Comparison of ENCODE assay signal across 11 mouse cellular contexts in the genomic region with DNA sequence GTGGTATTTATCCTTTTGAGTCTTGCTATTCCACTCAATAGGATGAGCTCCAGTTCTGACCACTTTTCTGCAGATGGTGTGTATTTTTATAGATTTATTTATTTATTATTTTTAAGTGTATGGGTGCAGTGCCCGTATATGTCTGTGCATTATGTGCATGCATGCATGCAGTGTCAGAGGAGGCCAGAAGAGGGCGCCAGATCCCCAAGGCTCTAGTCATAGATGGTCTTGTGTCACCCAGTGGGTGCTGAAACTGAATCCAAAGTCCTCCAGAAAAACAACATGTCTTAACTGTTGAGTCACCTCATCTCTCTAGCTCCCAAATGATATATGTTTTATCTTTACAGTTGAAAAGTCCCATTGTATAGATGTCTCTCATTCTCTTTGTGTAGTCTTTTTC.
DNase-seq lines count a peak whose midpoint lies in the region; ATAC-seq and TF ChIP-seq lines count a peak whose summit lies in the region.
"Had no signal": no experiment of that assay in that cellular context is flagged by ENCODE, and none has a peak within 500 bp of the region (broad histone marks: within the 10 kb centered on the region; RNA-seq: fewer than 3 reads in every experiment).

No protein-coding gene starts in this region.

- H3K4me1 ChIP-seq in kidney, adult 2 months (ENCODE audit: control insufficient read depth, insufficient read depth, low read length), result no peaks in the 10 kb centered on the region

- CTCF ChIA-PET in Patski (lab: Charles Lee), result no interaction called here

- no peaks in the 10 kb centered on the region for H3K36me3 ChIP-seq in kidney, adult 2 months (ENCODE audit: control insufficient read depth, insufficient read depth, low read length)
- H3K36me3 ChIP-seq: forebrain, embryonic 10.5 days; limb, embryonic 15.5 days had no signal

- DNase-seq in kidney, adult 2 months, result peak; percentile 13
- DNase-seq in kidney, adult 11 months, result no peak
- DNase-seq in right cerebral cortex, postnatal 14 days, result peak; percentile 12
- DNase-seq in right cerebral cortex, postnatal 36 days (ENCODE audit: low spot score in 2 of 2), result no peak
- no peak for DNase-seq in Patski (ENCODE audit: low read depth, low spot score)
- DNase-seq in testis, postnatal 10 days (ENCODE audit: low spot score), result peak; percentile 60
- DNase-seq: adrenal gland, adult 2 months; right cerebral cortex, adult 18-20 months had no signal

- 91% methylated on average over 2 of the region's 2 CpGs for WGBS in kidney, adult 2 months

- ATAC-seq in Patski, result no peak
- no peak for ATAC-seq in cerebellum, adult (ENCODE audit: insufficient number of reproducible peaks, low FRiP score, low TSS enrichment)

- POLR2A ChIA-PET in Patski (lab: Charles Lee), result no interaction called here

- no peak overlapping the region for H3K4me3 ChIP-seq in kidney, adult 2 months (ENCODE audit: insufficient read depth, low read depth, low read length)
- H3K4me3 ChIP-seq: forebrain, embryonic 10.5 days; limb, embryonic 15.5 days had no signal

- H3K27ac ChIP-seq in kidney, adult 2 months (ENCODE audit: insufficient read depth, low read depth, low read length), result no peak overlapping the region
- H3K27ac ChIP-seq: forebrain, embryonic 10.5 days; limb, embryonic 15.5 days had no signal

- peak; percentile 51; the same call in 1 of the 2 replicates for TF ChIP-seq CTCF in kidney, adult 2 months (conservative IDR thresholded peaks at IDR 0.05; ENCODE audit: insufficient read depth, insufficient read length, low read depth, low read length)
- TF ChIP-seq CTCF in Patski (IDR thresholded peaks at IDR 0.05), result peak; percentile 60

- in situ Hi-C loops in Patski (cut with MboI; ENCODE audit: low pct_unique_long_range_greater_than_20kb), result no loop called here

- no peak for TF ChIP-seq POLR2A in kidney, adult 2 months (IDR thresholded peaks at IDR 0.05; ENCODE audit: low read depth, low read length)

- no peaks in the 10 kb centered on the region for H3K27me3 ChIP-seq in kidney, adult 2 months (replicated peaks; ENCODE audit: control insufficient read depth, insufficient read depth, low read length)
- no peaks in the 10 kb centered on the region for H3K27me3 ChIP-seq in Patski
- H3K27me3 ChIP-seq: limb, embryonic 15.5 days had no signal

Comparison
In these comparisons a context has a peak if more than half of its experiments do, and no peak if none do; other contexts are left out.
1. DNase-seq: peak in kidney, adult 2 months (single experiment), right cerebral cortex, postnatal 14 days (single experiment) and testis, postnatal 10 days (single experiment); none in kidney, adult 11 months (single experiment), right cerebral cortex, postnatal 36 days (0 of 2) and Patski (single experiment).